Mouse (Mus musculus): ENCODE results near the gene Abca1.

DNA sequence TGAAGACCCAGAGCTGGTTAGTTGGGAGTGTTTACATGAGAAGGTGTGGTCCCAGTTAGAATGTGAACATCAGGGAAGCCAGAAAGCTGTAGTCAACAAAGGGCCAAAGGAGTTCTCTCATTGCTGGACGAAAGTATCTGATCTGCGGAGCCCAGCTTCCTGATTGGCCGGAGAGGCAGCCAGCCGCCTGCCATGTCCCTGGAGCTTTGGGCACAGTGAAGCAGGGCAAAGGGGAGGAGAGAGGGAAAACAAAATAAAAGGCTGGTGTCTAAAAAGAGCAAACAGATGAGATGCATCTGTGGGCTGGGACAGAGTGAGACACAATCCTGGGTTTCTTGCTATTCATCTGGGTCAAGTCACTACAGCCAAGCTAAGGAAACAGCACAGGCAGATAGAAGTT, 44.3 kb downstream of the Abca1 start:
- TF ChIP-seq GATA1 (IDR thresholded peaks at IDR 0.05; ENCODE audit: borderline replicate concordance, low read length), result no peak
- no peak for TF ChIP-seq FLI1 (IDR thresholded peaks at IDR 0.05; ENCODE audit: low read length)
